Mouse (Mus musculus): ENCODE measurements at regions not wholly inside any gene's neighbourhood (a gene's known extent, or its start where the extent isn't known, plus 50 kb on each side); places are given as distances from the start of the nearest gene placed in this dataset.
"Not testable (repeated sequence)": the region's sequence is repeated elsewhere in the genome, so short reads cannot be mapped to it uniquely, and the experiment has no call there.

- peak; percentile 30 for DNase-seq (ENCODE audit: low spot score)
Measured at GRCm38 (mm10) chr4:49958275-49958674, 112.7 kb upstream of the Grin3a start.

GRCm38 (mm10) chr4:49956855-49957254 lies 111.3 kb upstream of the Grin3a start:
- no peak for DNase-seq (ENCODE audit: low spot score)

GRCm38 (mm10) chr4:49946306-49946705 lies 100.8 kb upstream of the Grin3a start:
- DNase-seq (ENCODE audit: low spot score), result no peak

- DNase-seq (ENCODE audit: low spot score), result no peak
Measured at GRCm38 (mm10) chr4:49937471-49937870, 91.9 kb upstream of the Grin3a start.

- not testable (repeated sequence) for DNase-seq (ENCODE audit: low spot score)
Measured at GRCm38 (mm10) chr4:49929636-49930035, 84.1 kb upstream of the Grin3a start.

GRCm38 (mm10) chr4:49927045-49927444 lies 81.5 kb upstream of the Grin3a start:
- no peak for DNase-seq (ENCODE audit: low spot score)

- DNase-seq (ENCODE audit: low spot score), result no peak
Measured at GRCm38 (mm10) chr4:49914221-49914620, 68.7 kb upstream of the Grin3a start.

GRCm38 (mm10) chr4:49913636-49914035 lies 68.1 kb upstream of the Grin3a start:
- no peak for DNase-seq (ENCODE audit: low spot score)
